Mouse (Mus musculus) forebrain, embryonic 11.5 days (tissue): ENCODE measurements around the gene Suds3. TPM values are rescaled to one million over a fixed set of nuclear protein-coding genes. Genes with fewer than 3 reads are reported as not detected.

Experiments used
- ATAC-seq: fragments of 200-750 bp; cut with Nextera tagmentation; replicated peaks from 2 replicates; pipeline ENCODE4 v1.8.0; 2017; ENCODE audit warnings: moderate TSS enrichment; ENCODE audit not compliant: low FRiP score
- DNase-seq: peaks from one replicate; pipeline ENCODE4 v3.0.0-alpha.2; 2017; ENCODE audit warnings: low spot score
- H3K27ac ChIP-seq: fragments of 300-500 bp; sonication (generic); 2 replicates; pipeline ENCODE4 v1.5.1; 2014; ENCODE audit warnings: low read depth, low read length
- H3K27me3 ChIP-seq: fragments of 300-500 bp; sonication (generic); 2 replicates; pipeline ENCODE4 v1.6.1; 2014; ENCODE audit warnings: mild to moderate bottlenecking, low read length, mixed read lengths; ENCODE audit not compliant: control insufficient read depth, insufficient read depth
- H3K36me3 ChIP-seq: fragments of 300-500 bp; sonication (generic); 2 replicates; pipeline ENCODE4 v1.6.1; 2014; ENCODE audit warnings: mild to moderate bottlenecking, low read length, moderate library complexity, mixed read lengths; ENCODE audit not compliant: control insufficient read depth, insufficient read depth
- H3K4me1 ChIP-seq: fragments of 300-500 bp; sonication (generic); replicated peaks from 2 replicates; pipeline ENCODE4 v1.6.1; 2014; ENCODE audit warnings: low read length, mixed read lengths; ENCODE audit not compliant: control insufficient read depth, insufficient read depth
- H3K4me2 ChIP-seq: fragments of 300-500 bp; sonication (generic); 2 replicates; pipeline ENCODE4 v1.6.1; 2014; ENCODE audit warnings: low read depth, mild to moderate bottlenecking, low read length, moderate library complexity, mixed read lengths; ENCODE audit not compliant: severe bottlenecking
- H3K4me3 ChIP-seq: fragments of 300-500 bp; sonication (generic); 2 replicates; pipeline ENCODE4 v1.5.1; 2014; ENCODE audit warnings: low read depth, low read length
- H3K9ac ChIP-seq: fragments of 300-500 bp; sonication (generic); 2 replicates; pipeline ENCODE4 v1.6.1; 2014; ENCODE audit warnings: low read length
- H3K9me3 ChIP-seq: fragments of 300-500 bp; sonication (generic); 2 replicates; pipeline ENCODE4 v1.6.1; 2016; ENCODE audit warnings: low read length, mixed read lengths; ENCODE audit not compliant: control insufficient read depth
- WGBS: fragments of 180-500 bp; shearing (Covaris S2); extraction: QIAGEN DNeasy Blood & Tissue Kit; methylation state at CpG from one replicate; pipeline ENCODE4 v1.1.7; 2014; 5-methylcytosine and 5-hydroxymethylcytosine counted together
- polyA plus RNA-seq: library from polyadenylated mRNA; unstranded; fragments of >200 nt; fragmentation: Nextera tagmentation; extraction: Ambion mirVana; gene quantifications from 2 replicates; pipeline ENCODE4 v1.2.1, GENCODE M21; 2014

The Suds3 gene
- polyA plus RNA-seq, 1 experiment from 2014 or later = 52.1 TPM

- Histone ChIP-seq H3K9me3 (no peaks in the 10 kb centered on the region), H3K4me1 (no peaks in the 10 kb centered on the region), H3K36me3 (peaks cover 10% of the 10 kb centered on the region; the same call in 1 of the 2 replicates), H3K4me2 (no peak overlapping the region), H3K27ac (no peak overlapping the region), H3K27me3 (no peaks in the 10 kb centered on the region), H3K4me3 (no peak overlapping the region), H3K9ac (no peak overlapping the region)
- no peak for ATAC-seq
- 94% methylated on average over 20 of the region's 20 CpGs for WGBS
- DNase-seq = no peak
These were observed 12.6 kb downstream of the Suds3 start for GRCm38 (mm10) chr5:117103194-117103929.

GRCm38 (mm10) chr5:117099742-117100141 is 16.2 kb downstream of the Suds3 start:
- ATAC-seq (no peak), DNase-seq (no peak)
- Histone ChIP-seq H3K36me3 (peaks cover 5% of the 10 kb centered on the region; the same call in 1 of the 2 replicates), H3K27ac (no peak overlapping the region), H3K9ac (no peak overlapping the region), H3K4me2 (no peak overlapping the region), H3K9me3 (no peaks in the 10 kb centered on the region), H3K4me3 (no peak overlapping the region), H3K27me3 (no peaks in the 10 kb centered on the region), H3K4me1 (no peaks in the 10 kb centered on the region)
- 89% methylated on average over 11 of the region's 11 CpGs for WGBS

- H3K27me3 ChIP-seq = no peaks in the 10 kb centered on the region
- no peak overlapping the region for H3K4me2 ChIP-seq
- H3K27ac ChIP-seq = no peak overlapping the region
- DNase-seq = no peak
- 81% methylated on average over 5 of the region's 5 CpGs for WGBS
- no peaks in the 10 kb centered on the region for H3K4me1 ChIP-seq
- H3K9me3 ChIP-seq = no peaks in the 10 kb centered on the region
- no peak overlapping the region for H3K4me3 ChIP-seq
- H3K36me3 ChIP-seq = peaks cover 5% of the 10 kb centered on the region; the same call in 1 of the 2 replicates
- H3K9ac ChIP-seq = no peak overlapping the region
- no peak for ATAC-seq
These were observed 16.9 kb downstream of the Suds3 start for GRCm38 (mm10) chr5:117099008-117099407.

DNA sequence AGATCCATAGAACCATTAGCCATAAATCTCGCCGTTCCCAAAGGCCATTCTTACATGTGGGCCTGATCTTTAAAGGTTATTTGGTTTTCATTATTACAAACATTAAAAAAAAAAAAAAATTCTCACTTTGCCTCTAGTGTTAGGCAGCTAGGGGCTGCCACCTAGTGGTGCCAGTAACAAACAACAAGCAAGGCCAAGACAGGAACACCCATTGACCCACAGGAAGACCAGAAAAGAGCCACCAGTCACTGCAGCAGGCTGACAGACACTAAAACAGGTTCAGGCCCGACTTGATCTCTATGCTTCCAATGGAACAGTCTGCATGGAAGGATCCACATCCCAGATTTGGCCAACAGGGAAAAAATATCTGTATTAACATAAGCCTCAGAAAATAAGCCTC is 19.2 kb downstream of the Suds3 start:
- Histone ChIP-seq H3K4me2 (no peak overlapping the region), H3K4me3 (no peak overlapping the region), H3K36me3 (peaks cover 10% of the 10 kb centered on the region), H3K9ac (no peak overlapping the region), H3K4me1 (no peaks in the 10 kb centered on the region), H3K27me3 (no peaks in the 10 kb centered on the region), H3K27ac (no peak overlapping the region), H3K9me3 (no peaks in the 10 kb centered on the region)
- ATAC-seq (no peak), DNase-seq (peak; percentile 65)
- 48% methylated on average over 3 of the region's 3 CpGs for WGBS

GRCm38 (mm10) chr5:117094431-117094830 is 21.5 kb downstream of the Suds3 start:
- peak; percentile 61 for DNase-seq
- Histone ChIP-seq H3K36me3 (peaks cover 5% of the 10 kb centered on the region), H3K9ac (no peak overlapping the region), H3K4me3 (no peak overlapping the region), H3K27ac (no peak overlapping the region), H3K4me2 (no peak overlapping the region), H3K27me3 (no peaks in the 10 kb centered on the region), H3K4me1 (no peaks in the 10 kb centered on the region), H3K9me3 (no peaks in the 10 kb centered on the region)
- 51% methylated on average over 7 of the region's 7 CpGs for WGBS
- ATAC-seq = no peak

DNA sequence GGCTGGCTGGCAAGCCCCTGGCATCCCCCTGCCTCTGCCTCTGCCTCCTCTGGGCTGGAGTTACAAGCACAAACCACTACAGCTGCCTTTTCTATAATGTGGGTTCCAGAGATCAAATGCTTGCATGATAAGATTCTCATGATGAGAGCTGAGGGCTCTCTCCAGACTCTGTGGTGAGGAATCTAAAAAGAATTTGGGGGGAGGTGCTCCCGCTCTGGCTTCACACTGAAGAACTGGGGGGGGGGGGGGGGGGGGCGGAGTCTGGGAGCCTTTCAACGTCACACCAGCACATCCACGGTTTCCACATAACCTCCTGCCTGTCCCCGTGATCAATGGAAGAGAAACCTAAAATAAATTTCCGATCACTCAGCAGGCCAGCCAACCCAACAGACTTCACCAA is 26.1 kb downstream of the Suds3 start:
- Histone ChIP-seq H3K9me3 (no peaks in the 10 kb centered on the region), H3K4me1 (no peaks in the 10 kb centered on the region), H3K9ac (no peak overlapping the region), H3K27me3 (no peaks in the 10 kb centered on the region), H3K4me3 (no peak overlapping the region), H3K4me2 (no peak overlapping the region), H3K27ac (no peak overlapping the region), H3K36me3 (peaks cover 5% of the 10 kb centered on the region)
- WGBS = 27% methylated on average over 6 of the region's 6 CpGs
- DNase-seq (no peak), ATAC-seq (no peak)

DNA sequence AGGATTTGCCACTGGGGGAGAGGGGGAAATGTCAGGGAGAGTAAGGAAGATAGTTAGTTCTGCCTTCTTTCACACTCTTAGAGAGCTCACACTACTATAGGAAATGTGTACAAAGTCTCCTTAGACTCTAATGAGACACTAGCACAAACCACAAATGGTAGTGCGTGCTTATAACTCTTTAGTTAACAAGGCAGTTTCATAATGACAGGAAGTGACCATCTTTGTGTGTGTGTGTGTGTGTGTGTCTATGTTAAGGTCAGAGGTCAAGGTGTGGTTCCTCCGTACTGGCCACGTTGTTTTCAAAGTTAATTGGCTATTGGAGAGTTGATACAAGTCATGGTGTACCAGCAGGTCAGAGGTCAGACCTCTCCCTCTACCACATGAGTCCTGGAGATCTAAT is 26.8 kb downstream of the Suds3 start:
- no peak for ATAC-seq
- WGBS = 66% methylated on average over 3 of the region's 3 CpGs
- no peak overlapping the region for H3K9ac ChIP-seq

GRCm38 (mm10) chr5:117087718-117088117 is 28.2 kb downstream of the Suds3 start:
- DNase-seq = no peak
- 4% methylated on average over 13 of the region's 13 CpGs for WGBS
- Histone ChIP-seq H3K4me3 (no peak overlapping the region), H3K9me3 (no peaks in the 10 kb centered on the region), H3K27me3 (no peaks in the 10 kb centered on the region), H3K4me2 (no peak overlapping the region; the same call in 1 of the 2 replicates), H3K9ac (no peak overlapping the region), H3K36me3 (peaks cover 3% of the 10 kb centered on the region), H3K27ac (no peak overlapping the region), H3K4me1 (no peaks in the 10 kb centered on the region)
- no peak for ATAC-seq

More for the DNA sequence above, 26.8 kb downstream of the Suds3 start:
- H3K4me3 ChIP-seq = no peak overlapping the region
- no peak overlapping the region for H3K27ac ChIP-seq
- no peaks in the 10 kb centered on the region for H3K4me1 ChIP-seq
- no peaks in the 10 kb centered on the region for H3K9me3 ChIP-seq
- no peak overlapping the region for H3K4me2 ChIP-seq
- no peak for DNase-seq
- no peaks in the 10 kb centered on the region for H3K27me3 ChIP-seq
- peaks cover 5% of the 10 kb centered on the region for H3K36me3 ChIP-seq

GRCm38 (mm10) chr5:117069498-117069894 is 46.4 kb downstream of the Suds3 start:
- DNase-seq (peak; percentile 76), ATAC-seq (no peak)
- Histone ChIP-seq H3K4me2 (0 out of 2 replicates have a peak overlapping the region, but pooled peaks have one; percentile 8), H3K27ac (no peak overlapping the region), H3K27me3 (no peaks in the 10 kb centered on the region), H3K4me1 (no peaks in the 10 kb centered on the region), H3K9ac (no peak overlapping the region), H3K4me3 (no peak overlapping the region), H3K9me3 (no peaks in the 10 kb centered on the region), H3K36me3 (no peaks in the 10 kb centered on the region)
- 18% methylated on average over 10 of the region's 10 CpGs for WGBS
